Mouse (Mus musculus): ENCODE measurements around the gene Tatdn3. TPM values are rescaled to one million over a fixed set of nuclear protein-coding genes. Genes with fewer than 3 reads are reported as not detected.

Gene Tatdn3
- polyA plus RNA-seq, 1 experiment from 2014 or later: 11.8 TPM

DNA sequence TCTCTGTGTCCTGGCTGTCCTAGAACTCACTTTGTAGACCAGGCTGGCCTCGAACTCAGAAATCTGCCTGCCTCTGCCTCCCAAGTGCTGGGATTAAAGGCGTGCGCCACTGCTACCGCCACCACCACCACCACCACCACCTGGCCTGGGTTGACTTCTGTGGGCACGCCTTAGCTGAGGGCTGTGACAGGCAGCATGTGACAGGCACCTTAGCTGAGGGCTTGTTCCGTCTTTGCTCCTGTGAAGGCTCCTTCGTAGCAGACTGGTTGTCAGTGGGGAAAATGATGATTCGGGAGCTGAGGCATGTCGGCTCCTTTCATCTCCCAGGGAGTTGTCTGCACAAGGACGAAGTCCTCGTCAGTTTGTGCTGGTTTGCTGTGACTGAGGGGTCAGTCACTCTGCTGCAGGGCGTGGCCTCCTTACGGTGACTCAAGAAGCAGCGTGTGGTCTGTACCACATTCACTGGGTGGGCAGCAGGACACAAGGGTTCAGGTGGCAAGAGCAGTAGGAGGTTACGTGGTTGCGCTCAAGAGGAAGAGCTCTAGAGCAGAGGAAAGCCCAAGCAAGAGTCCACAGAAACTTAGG is 9.7 kb upstream of the Tatdn3 start:
- Histone ChIP-seq H3K4me3 (replicated peaks) (no peak overlapping the region), H3K9me3 (no peaks in the 10 kb centered on the region), H3K27ac (peak overlapping the region; percentile 31; the same call in 1 of the 2 replicates), H3K4me1 (no peaks in the 10 kb centered on the region), H3K27me3 (replicated peaks) (no peaks in the 10 kb centered on the region), H3K9ac (no peak overlapping the region), H3K4me2 (no peak overlapping the region), H3K36me3 (peaks cover 44% of the 10 kb centered on the region)
- no peak for ATAC-seq (ENCODE audit: insufficient read depth, low FRiP score, low read depth)
- 90% methylated on average over 16 of the region's 16 CpGs for WGBS

- H3K9ac ChIP-seq: no peak overlapping the region
- no peaks in the 10 kb centered on the region for H3K9me3 ChIP-seq
- no peak overlapping the region for H3K27ac ChIP-seq
- ATAC-seq (ENCODE audit: insufficient read depth, low FRiP score, low read depth): no peak
- H3K4me1 ChIP-seq: no peaks in the 10 kb centered on the region
- no peaks in the 10 kb centered on the region for H3K27me3 ChIP-seq (replicated peaks)
- no peak overlapping the region for H3K4me3 ChIP-seq (replicated peaks)
- H3K4me2 ChIP-seq: no peak overlapping the region
- WGBS: 84% methylated on average over 6 of the region's 6 CpGs
- H3K36me3 ChIP-seq: peaks cover 39% of the 10 kb centered on the region
Measured at GRCm38 (mm10) chr1:191071613-191072012, 8.9 kb upstream of the Tatdn3 start.

DNA sequence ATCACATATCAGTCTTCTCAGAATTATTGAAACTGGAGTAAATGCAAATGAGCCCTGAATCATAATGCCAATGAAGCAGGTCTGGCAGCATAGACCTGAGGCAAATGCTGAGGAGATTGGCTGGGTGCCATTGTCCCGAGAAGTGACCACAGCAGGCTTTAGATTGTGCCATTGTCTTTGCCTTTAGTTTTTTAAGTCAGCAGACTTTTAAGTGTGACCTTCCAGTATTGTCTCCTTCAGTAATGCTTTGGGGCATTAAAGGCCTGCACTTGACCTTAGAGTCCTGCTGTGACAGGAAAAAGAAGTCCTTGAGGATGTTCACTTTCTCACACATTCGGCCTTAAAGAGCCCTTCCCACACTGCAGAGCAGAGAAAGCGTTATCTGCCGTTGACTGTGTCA is 7.5 kb upstream of the Tatdn3 start:
- Histone ChIP-seq H3K36me3 (peaks cover 48% of the 10 kb centered on the region), H3K27ac (no peak overlapping the region), H3K9me3 (no peaks in the 10 kb centered on the region), H3K4me1 (no peaks in the 10 kb centered on the region), H3K27me3 (replicated peaks) (no peaks in the 10 kb centered on the region), H3K9ac (no peak overlapping the region), H3K4me2 (no peak overlapping the region), H3K4me3 (replicated peaks) (no peak overlapping the region)
- ATAC-seq (ENCODE audit: insufficient read depth, low FRiP score, low read depth): no peak
- 89% methylated on average over 4 of the region's 4 CpGs for WGBS

DNA sequence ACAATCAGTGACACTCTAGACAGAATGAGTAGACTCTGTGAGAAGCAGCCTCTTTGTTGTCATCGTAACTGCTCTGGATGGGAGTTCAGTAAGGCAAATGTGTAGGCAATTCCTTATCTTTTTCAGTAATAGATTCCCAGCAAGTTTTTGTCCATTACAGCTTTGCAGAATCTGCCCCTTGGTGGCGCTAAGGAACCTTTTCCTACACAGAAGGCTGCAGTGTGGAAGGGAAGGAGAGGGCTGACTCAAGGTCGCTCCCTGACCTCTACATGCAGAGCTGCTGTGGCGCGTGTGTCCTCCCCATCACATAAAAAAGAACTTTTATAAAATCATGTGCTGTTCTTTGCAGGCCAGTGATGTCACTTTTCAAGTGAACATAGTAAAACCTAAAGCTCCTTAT is 5.6 kb upstream of the Tatdn3 start:
- no peak for ATAC-seq (ENCODE audit: insufficient read depth, low FRiP score, low read depth)
- no peaks in the 10 kb centered on the region for H3K9me3 ChIP-seq
- 80% methylated on average over 5 of the region's 5 CpGs for WGBS
- H3K4me3 ChIP-seq (replicated peaks): no peak overlapping the region
- H3K27ac ChIP-seq: no peak overlapping the region
- no peaks in the 10 kb centered on the region for H3K27me3 ChIP-seq (replicated peaks)
- H3K36me3 ChIP-seq: peaks cover 42% of the 10 kb centered on the region
- H3K4me2 ChIP-seq: no peak overlapping the region
- no peak overlapping the region for H3K9ac ChIP-seq
- H3K4me1 ChIP-seq: peaks cover 11% of the 10 kb centered on the region; the same call in 1 of the 2 replicates

- Histone ChIP-seq H3K9me3 (no peaks in the 10 kb centered on the region), H3K36me3 (peaks cover 14% of the 10 kb centered on the region; the same call in 1 of the 2 replicates), H3K4me1 (peaks cover 11% of the 10 kb centered on the region; the same call in 1 of the 2 replicates), H3K4me2 (no peak overlapping the region), H3K4me3 (replicated peaks) (no peak overlapping the region), H3K27ac (no peak overlapping the region), H3K9ac (no peak overlapping the region), H3K27me3 (replicated peaks) (no peaks in the 10 kb centered on the region)
- no peak for ATAC-seq (ENCODE audit: insufficient read depth, low FRiP score, low read depth)
- 84% methylated on average over 4 of the region's 4 CpGs for WGBS
Measured at GRCm38 (mm10) chr1:191065188-191065587, 2.5 kb upstream of the Tatdn3 start.

- H3K4me3 ChIP-seq (replicated peaks): no peak overlapping the region
- no peaks in the 10 kb centered on the region for H3K27me3 ChIP-seq (replicated peaks)
- peaks cover 11% of the 10 kb centered on the region; the same call in 1 of the 2 replicates for H3K36me3 ChIP-seq
- no peaks in the 10 kb centered on the region for H3K9me3 ChIP-seq
- 85% methylated on average over 2 of the region's 2 CpGs for WGBS
- no peak for ATAC-seq (ENCODE audit: insufficient read depth, low FRiP score, low read depth)
- no peak overlapping the region for H3K27ac ChIP-seq
- H3K4me2 ChIP-seq: no peak overlapping the region
- H3K9ac ChIP-seq: no peak overlapping the region
- peaks cover 11% of the 10 kb centered on the region; the same call in 1 of the 2 replicates for H3K4me1 ChIP-seq
Measured at GRCm38 (mm10) chr1:191064535-191064934, 1.8 kb upstream of the Tatdn3 start.

- Histone ChIP-seq H3K4me2 (peak overlapping the region; percentile 90), H3K9me3 (no peaks in the 10 kb centered on the region), H3K36me3 (peaks cover 11% of the 10 kb centered on the region; the same call in 1 of the 2 replicates), H3K4me1 (peaks cover 11% of the 10 kb centered on the region; the same call in 1 of the 2 replicates), H3K9ac (no peak overlapping the region), H3K4me3 (replicated peaks) (peak overlapping the region; percentile 81), H3K27me3 (replicated peaks) (no peaks in the 10 kb centered on the region), H3K27ac (no peak overlapping the region)
- WGBS: 59% methylated on average over 9 of the region's 9 CpGs
- ATAC-seq (ENCODE audit: insufficient read depth, low FRiP score, low read depth): no peak
Measured at GRCm38 (mm10) chr1:191063700-191064099, 968 bp upstream of the Tatdn3 start.

DNA sequence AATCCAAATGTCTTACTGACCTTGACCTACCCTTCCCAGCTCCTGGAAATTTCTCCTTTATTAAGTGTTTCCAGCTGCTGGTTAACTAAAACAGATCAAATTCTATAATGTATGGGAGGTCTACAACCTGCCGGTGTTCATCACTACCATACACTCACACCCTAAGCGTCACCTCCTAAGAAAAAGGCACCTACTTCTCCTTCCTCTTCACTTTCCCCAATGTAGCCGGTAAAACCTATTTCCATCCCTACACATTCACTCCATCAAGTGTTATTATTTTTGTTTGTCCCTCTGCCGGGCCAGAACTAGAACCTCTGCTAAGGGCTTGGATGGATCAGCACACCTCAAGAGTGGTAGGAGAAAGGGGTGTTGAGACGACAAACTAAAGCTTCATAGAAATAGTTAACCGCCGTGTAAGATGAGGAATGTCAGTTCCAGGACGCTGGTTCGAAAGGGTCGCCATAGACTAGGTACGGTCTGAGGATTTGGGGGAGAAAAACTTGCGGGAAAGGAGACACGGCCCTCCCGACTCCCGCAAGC is 421 bp downstream of the Tatdn3 start:
- Histone ChIP-seq H3K4me3 (replicated peaks) (peak overlapping the region; percentile 81), H3K27me3 (replicated peaks) (no peaks in the 10 kb centered on the region), H3K4me2 (peak overlapping the region; percentile 83), H3K9ac (peak overlapping the region; percentile 37), H3K4me1 (peaks cover 11% of the 10 kb centered on the region; the same call in 1 of the 2 replicates), H3K36me3 (peaks cover 11% of the 10 kb centered on the region; the same call in 1 of the 2 replicates), H3K27ac (no peak overlapping the region), H3K9me3 (no peaks in the 10 kb centered on the region)
- 5% methylated on average over 15 of the region's 15 CpGs for WGBS
- peak; percentile 33; the same call in 1 of the 2 replicates for ATAC-seq (ENCODE audit: insufficient read depth, low FRiP score, low read depth)

DNA sequence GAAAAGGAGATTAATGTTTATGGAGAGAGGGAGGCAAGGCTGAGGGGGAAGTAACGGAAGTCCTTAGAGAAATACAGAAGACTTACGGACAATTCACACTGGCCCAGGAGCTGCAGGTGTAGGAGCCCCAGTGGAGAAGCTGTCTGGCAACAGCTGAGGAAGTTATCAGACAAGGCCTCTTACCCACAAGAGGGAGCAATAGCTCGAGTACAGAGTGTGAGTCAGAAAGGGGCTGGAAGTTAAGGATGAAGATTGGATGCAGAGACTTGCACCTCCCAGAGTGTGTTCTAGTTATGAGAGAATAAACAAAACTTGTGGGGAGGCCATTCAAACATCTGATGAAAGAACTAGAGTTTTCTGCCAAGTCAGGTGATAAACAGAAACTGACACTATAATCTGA is 5.3 kb downstream of the Tatdn3 start:
- no peaks in the 10 kb centered on the region for H3K36me3 ChIP-seq
- WGBS: 65% methylated on average over 3 of the region's 3 CpGs
- no peaks in the 10 kb centered on the region for H3K9me3 ChIP-seq
- no peaks in the 10 kb centered on the region for H3K27me3 ChIP-seq (replicated peaks)
- H3K9ac ChIP-seq: no peak overlapping the region
- H3K4me1 ChIP-seq: no peaks in the 10 kb centered on the region
- no peak overlapping the region for H3K4me2 ChIP-seq
- no peak overlapping the region for H3K4me3 ChIP-seq (replicated peaks)
- H3K27ac ChIP-seq: no peak overlapping the region
- no peak for ATAC-seq (ENCODE audit: insufficient read depth, low FRiP score, low read depth)

GRCm38 (mm10) chr1:191055533-191055873 is 7.2 kb downstream of the Tatdn3 start:
- 58% methylated on average over 2 of the region's 2 CpGs for WGBS
- Histone ChIP-seq H3K9me3 (no peaks in the 10 kb centered on the region), H3K27me3 (replicated peaks) (no peaks in the 10 kb centered on the region), H3K9ac (no peak overlapping the region), H3K36me3 (no peaks in the 10 kb centered on the region), H3K4me1 (no peaks in the 10 kb centered on the region), H3K4me3 (replicated peaks) (no peak overlapping the region), H3K27ac (no peak overlapping the region), H3K4me2 (no peak overlapping the region)
- ATAC-seq (ENCODE audit: insufficient read depth, low FRiP score, low read depth): no peak

- H3K27me3 ChIP-seq (replicated peaks): no peaks in the 10 kb centered on the region
- no peak overlapping the region for H3K9ac ChIP-seq
- no peaks in the 10 kb centered on the region for H3K36me3 ChIP-seq
- no peak overlapping the region for H3K4me2 ChIP-seq
- no peak overlapping the region for H3K27ac ChIP-seq
- no peaks in the 10 kb centered on the region for H3K4me1 ChIP-seq
- H3K9me3 ChIP-seq: no peaks in the 10 kb centered on the region
- 67% methylated on average over 8 of the region's 8 CpGs for WGBS
- no peak for ATAC-seq (ENCODE audit: insufficient read depth, low FRiP score, low read depth)
- H3K4me3 ChIP-seq (replicated peaks): no peak overlapping the region
Measured at GRCm38 (mm10) chr1:191054870-191055532, 7.7 kb downstream of the Tatdn3 start.

DNA sequence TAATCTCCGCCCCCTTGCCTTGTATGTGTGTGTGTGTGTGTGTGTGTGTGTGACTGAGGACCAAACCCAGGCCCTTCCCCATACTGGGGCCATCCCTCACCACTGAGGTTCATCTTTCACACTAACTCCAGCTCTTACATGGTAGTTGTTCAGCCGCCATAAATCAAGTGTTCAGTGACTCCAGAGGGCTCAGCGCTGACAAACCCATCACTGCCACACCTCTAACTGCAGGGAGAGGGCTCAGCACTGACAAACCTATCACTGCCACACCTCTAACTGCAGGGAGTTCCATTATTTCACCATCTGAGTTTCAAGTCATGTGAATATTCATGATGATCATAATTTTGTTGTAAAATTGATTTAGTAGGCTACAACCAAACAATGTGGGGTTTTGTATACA is 9.2 kb downstream of the Tatdn3 start:
- H3K27ac ChIP-seq: no peak overlapping the region
- no peaks in the 10 kb centered on the region for H3K4me1 ChIP-seq
- no peaks in the 10 kb centered on the region for H3K27me3 ChIP-seq (replicated peaks)
- no peaks in the 10 kb centered on the region for H3K9me3 ChIP-seq
- no peak overlapping the region for H3K4me2 ChIP-seq
- H3K4me3 ChIP-seq (replicated peaks): no peak overlapping the region
- H3K9ac ChIP-seq: no peak overlapping the region
- H3K36me3 ChIP-seq: no peaks in the 10 kb centered on the region
- no peak for ATAC-seq (ENCODE audit: insufficient read depth, low FRiP score, low read depth)
- WGBS: 81% methylated on average over 3 of the region's 3 CpGs

Data from stomach, embryonic 15.5 days (tissue).